In the genomic region with DNA sequence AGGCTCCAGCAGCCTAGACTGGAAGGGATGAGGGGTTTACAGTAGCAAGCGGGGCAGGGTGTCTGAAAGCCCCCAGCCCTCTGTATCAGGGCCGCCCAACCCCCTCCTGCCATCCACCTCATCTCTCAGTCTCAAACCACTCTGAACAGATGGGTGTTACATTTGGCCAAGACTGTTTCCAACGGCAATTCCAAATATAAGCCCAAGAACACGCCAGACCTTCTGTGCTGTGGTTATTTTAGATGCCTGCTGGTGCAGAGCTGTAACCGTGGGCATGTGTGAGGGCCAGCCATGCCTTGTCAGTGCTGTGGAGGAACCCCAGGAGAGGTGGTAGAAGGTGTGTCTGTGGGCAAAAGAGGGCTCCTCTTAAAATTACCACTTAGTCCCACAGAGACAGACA, we compare ENCODE assay signal across 8 mouse cellular contexts.
DNase-seq lines count a peak whose midpoint lies in the region; ATAC-seq and TF ChIP-seq lines count a peak whose summit lies in the region.
"Had no signal": no experiment of that assay in that cellular context is flagged by ENCODE, and none has a peak within 500 bp of the region (broad histone marks: within the 10 kb centered on the region; RNA-seq: fewer than 3 reads in every experiment).

No protein-coding gene starts in this region.

- H3K4me2 ChIP-seq in intestine, embryonic 15.5 days (replicated peaks) = no peak overlapping the region
- H3K4me2 ChIP-seq: stomach, embryonic 15.5 days had no signal

- DNase-seq in brain, embryonic 18.5 days (ENCODE audit: low read depth, low spot score) = peak; percentile 80
- peak; percentile 75 for DNase-seq in cerebellum, adult 8-10 months
- DNase-seq in frontal cortex, postnatal 36 days (ENCODE audit: low spot score in 2 of 2) = peak; percentile 56 to 90
- DNase-seq in left cerebral cortex, postnatal 14 days (ENCODE audit: low spot score in 2 of 2) = peak; percentile 77 to 85
- DNase-seq in heart, postnatal 10 days = no peak
- DNase-seq in kidney, adult 2 months = no peak

- WGBS in kidney, adult 2 months = 90% methylated on average over 5 of the region's 5 CpGs
- 87% methylated on average over 5 of the region's 5 CpGs for WGBS in intestine, embryonic 15.5 days

- no peak overlapping the region for H3K4me3 ChIP-seq in kidney, adult 2 months (ENCODE audit: insufficient read depth, low read depth, low read length)
- H3K4me3 ChIP-seq in intestine, embryonic 15.5 days (replicated peaks) = no peak overlapping the region
- H3K4me3 ChIP-seq: stomach, embryonic 15.5 days had no signal

- intact Hi-C loops in left cerebral cortex, postnatal 14 days (cut with DNase I) = no loop called here
- intact Hi-C loops in heart, postnatal 10 days (cut with DNase I) = no loop called here

- no peak for TF ChIP-seq POLR2A in kidney, adult 2 months (IDR thresholded peaks at IDR 0.05; ENCODE audit: low read depth, low read length)

- H3K9me3 ChIP-seq in intestine, embryonic 15.5 days = no peaks in the 10 kb centered on the region
- H3K9me3 ChIP-seq: stomach, embryonic 15.5 days had no signal

- H3K27me3 ChIP-seq in kidney, adult 2 months (replicated peaks; ENCODE audit: control insufficient read depth, insufficient read depth, low read length) = no peaks in the 10 kb centered on the region
- no peaks in the 10 kb centered on the region for H3K27me3 ChIP-seq in intestine, embryonic 15.5 days (replicated peaks)
- H3K27me3 ChIP-seq: stomach, embryonic 15.5 days had no signal

- TF ChIP-seq CTCF in kidney, adult 2 months (conservative IDR thresholded peaks at IDR 0.05; ENCODE audit: insufficient read depth, insufficient read length, low read depth, low read length) = no peak

- H3K4me1 ChIP-seq in kidney, adult 2 months (ENCODE audit: control insufficient read depth, insufficient read depth, low read length) = no peaks in the 10 kb centered on the region
- H3K4me1 ChIP-seq in intestine, embryonic 15.5 days (replicated peaks) = peaks cover 5% of the 10 kb centered on the region; the same call in 1 of the 2 replicates

- no peak overlapping the region for H3K9ac ChIP-seq in intestine, embryonic 15.5 days
- H3K9ac ChIP-seq: stomach, embryonic 15.5 days had no signal

- H3K36me3 ChIP-seq in kidney, adult 2 months (ENCODE audit: control insufficient read depth, insufficient read depth, low read length) = no peaks in the 10 kb centered on the region
- H3K36me3 ChIP-seq in intestine, embryonic 15.5 days = no peaks in the 10 kb centered on the region
- H3K36me3 ChIP-seq: stomach, embryonic 15.5 days had no signal

- no peak overlapping the region for H3K27ac ChIP-seq in kidney, adult 2 months (ENCODE audit: insufficient read depth, low read depth, low read length)
- no peak overlapping the region for H3K27ac ChIP-seq in intestine, embryonic 15.5 days
- H3K27ac ChIP-seq: stomach, embryonic 15.5 days had no signal

- no peak for ATAC-seq in intestine, embryonic 15.5 days

Comparison
In these comparisons a context has a peak if more than half of its experiments do, and no peak if none do; other contexts are left out.
1. DNase-seq: peak in brain, embryonic 18.5 days (single experiment), cerebellum, adult 8-10 months (single experiment), frontal cortex, postnatal 36 days (2 of 2) and left cerebral cortex, postnatal 14 days (2 of 2); none in heart, postnatal 10 days (0 of 2) and kidney, adult 2 months (single experiment).